Mouse (Mus musculus) stomach, postnatal 0 days (tissue): Measurements from ENCODE around the gene Rce1.

Experiments used
- CTCF ChIP-seq: IDR thresholded peaks from 2 replicates; pipeline ENCODE4 v1.5.1; 2016; ENCODE audit warnings: antibody characterized with exemption, low read depth, mild to moderate bottlenecking, moderate library complexity
- EP300 ChIP-seq: optimal IDR thresholded peaks from 2 replicates; pipeline ENCODE3; 2016; ENCODE audit warnings: antibody characterized with exemption

GRCm38 (mm10) chr19:4620721-4621120, 4.7 kb downstream of the Rce1 start:
- TF ChIP-seq CTCF: no peak
- no peak for TF ChIP-seq EP300
